ENCODE assay signal across 11 mouse cellular contexts in genomic region chr1:30793357-30793883, GRCm38 (mm10).
"Had no signal": no experiment of that assay in that cellular context is flagged by ENCODE, and none has a peak within 500 bp of the region (broad histone marks: within the 10 kb centered on the region; RNA-seq: fewer than 3 reads in every experiment).

No protein-coding gene starts in this region.

- H3K9me3 ChIP-seq: limb, embryonic 15.5 days; liver, embryonic 12.5 days; midbrain, embryonic 10.5 days; neural tube, embryonic 12.5 days had no signal

- H3K4me2 ChIP-seq: limb, embryonic 15.5 days; liver, embryonic 12.5 days; lung, embryonic 14.5 days; neural tube, embryonic 12.5 days had no signal

- DNase-seq: kidney, postnatal 25 days; layer of hippocampus, postnatal 36 days; lung, postnatal 10 days; lung, postnatal 4 days; midbrain, embryonic 14.5 days had no signal

- H3K36me3 ChIP-seq: limb, embryonic 15.5 days; liver, embryonic 12.5 days; midbrain, embryonic 10.5 days; neural tube, embryonic 12.5 days had no signal

- H3K4me1 ChIP-seq: liver, embryonic 12.5 days; midbrain, embryonic 10.5 days; neural tube, embryonic 12.5 days had no signal

- H3K27ac ChIP-seq: limb, embryonic 15.5 days; liver, embryonic 12.5 days; midbrain, embryonic 10.5 days; neural tube, embryonic 12.5 days; stomach, postnatal 0 days had no signal

- H3K9ac ChIP-seq: limb, embryonic 15.5 days; liver, embryonic 12.5 days; lung, embryonic 14.5 days; neural tube, embryonic 12.5 days had no signal

- ATAC-seq: liver, embryonic 12.5 days had no signal

- H3K4me3 ChIP-seq: limb, embryonic 15.5 days; liver, embryonic 12.5 days; midbrain, embryonic 10.5 days; neural tube, embryonic 12.5 days had no signal

- H3K27me3 ChIP-seq: limb, embryonic 15.5 days; liver, embryonic 12.5 days; neural tube, embryonic 12.5 days had no signal
